Mouse (Mus musculus): ENCODE results near the gene Spink4. TPM values are rescaled to one million over a fixed set of nuclear protein-coding genes. Genes with fewer than 3 reads are reported as not detected.
A peak's percentile ranks its signal among the peaks of the same experiment; 100 is the strongest.

Spink4 gene
- polyA plus RNA-seq, 1 experiment, result 7,223 TPM

DNA sequence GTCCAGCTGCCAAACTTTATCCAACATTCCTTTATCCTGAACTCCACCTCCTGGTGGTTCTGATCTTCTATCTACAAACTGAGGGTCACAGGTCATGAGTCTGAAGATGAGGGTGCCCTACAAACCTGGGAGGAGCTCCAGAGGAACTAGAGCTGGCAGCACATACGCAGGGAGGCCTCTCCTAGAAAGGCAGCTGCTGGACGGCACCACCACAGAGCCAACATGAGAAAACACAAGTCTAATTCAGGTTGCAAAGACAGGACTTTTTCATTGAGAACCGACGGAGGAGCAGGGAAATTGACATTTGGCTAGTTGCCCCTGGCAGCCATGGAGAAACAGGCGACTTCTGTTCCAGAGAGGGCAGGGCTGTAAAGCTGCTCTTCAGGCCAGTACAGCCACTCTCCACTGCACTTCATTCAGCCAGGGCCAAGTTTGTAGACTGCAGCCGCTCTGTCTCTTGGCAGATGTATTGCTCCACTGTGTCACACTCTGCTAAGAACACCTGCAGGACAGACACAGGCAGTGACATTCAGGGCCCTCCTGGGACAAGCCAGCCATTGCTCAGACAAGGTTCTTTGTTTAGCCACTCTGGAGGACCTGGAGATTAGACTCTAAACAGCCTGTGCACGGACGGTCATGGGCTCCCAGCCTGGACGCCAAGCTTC, 16.5 kb downstream of the Spink4 start:
- Histone ChIP-seq H3K4me3 (ENCODE audit: low read depth, low read length) (no peak overlapping the region), H3K27me3 (ENCODE audit: control insufficient read depth, insufficient read depth, low read length) (no peaks in the 10 kb centered on the region), H3K4me1 (ENCODE audit: control insufficient read depth, insufficient read depth, insufficient read length, low read length) (peaks cover 5% of the 10 kb centered on the region; the same call in 1 of the 2 replicates), H3K27ac (ENCODE audit: insufficient read depth, low read depth, low read length) (no peak overlapping the region), H3K36me3 (ENCODE audit: control insufficient read depth, insufficient read depth, low read length) (peaks cover 56% of the 10 kb centered on the region)
- TF ChIP-seq POLR2A (IDR thresholded peaks at IDR 0.05; ENCODE audit: low read depth, low read length), result no peak
- TF ChIP-seq CTCF (IDR thresholded peaks at IDR 0.05; ENCODE audit: extremely low read depth, insufficient read length, insufficient replicate concordance, low read depth, low read length), result no peak
- 75% methylated on average over 9 of the region's 9 CpGs for WGBS

DNA sequence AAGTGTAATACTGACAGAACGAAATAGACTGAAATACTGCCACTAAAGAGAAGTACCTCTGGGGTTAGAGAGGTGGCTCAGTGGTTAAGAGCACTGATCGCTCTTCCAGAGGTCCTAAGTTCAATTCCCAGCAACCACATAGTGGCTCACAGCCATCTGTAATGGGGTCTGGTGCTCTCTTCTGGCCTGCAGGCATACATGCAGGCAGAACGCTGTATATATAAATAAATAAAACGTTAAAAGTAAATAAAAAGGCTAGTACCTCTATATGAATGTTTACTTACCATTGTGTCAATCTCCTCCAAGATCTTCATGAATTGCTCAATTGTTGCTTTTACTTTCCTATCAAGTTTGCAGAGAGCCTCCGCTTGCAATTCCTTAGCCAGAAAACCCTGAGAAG, 18.9 kb downstream of the Spink4 start:
- H3K27me3 ChIP-seq (ENCODE audit: control insufficient read depth, insufficient read depth, low read length), result no peaks in the 10 kb centered on the region
- H3K36me3 ChIP-seq (ENCODE audit: control insufficient read depth, insufficient read depth, low read length), result peaks cover 63% of the 10 kb centered on the region
- 88% methylated on average over 5 of the region's 5 CpGs for WGBS
- peaks cover 5% of the 10 kb centered on the region; the same call in 1 of the 2 replicates for H3K4me1 ChIP-seq (ENCODE audit: control insufficient read depth, insufficient read depth, insufficient read length, low read length)
- H3K27ac ChIP-seq (ENCODE audit: insufficient read depth, low read depth, low read length), result no peak overlapping the region
- TF ChIP-seq CTCF (IDR thresholded peaks at IDR 0.05; ENCODE audit: extremely low read depth, insufficient read length, insufficient replicate concordance, low read depth, low read length) (no peak), POLR2A (IDR thresholded peaks at IDR 0.05; ENCODE audit: low read depth, low read length) (no peak)
- no peak overlapping the region for H3K4me3 ChIP-seq (ENCODE audit: low read depth, low read length)

DNA sequence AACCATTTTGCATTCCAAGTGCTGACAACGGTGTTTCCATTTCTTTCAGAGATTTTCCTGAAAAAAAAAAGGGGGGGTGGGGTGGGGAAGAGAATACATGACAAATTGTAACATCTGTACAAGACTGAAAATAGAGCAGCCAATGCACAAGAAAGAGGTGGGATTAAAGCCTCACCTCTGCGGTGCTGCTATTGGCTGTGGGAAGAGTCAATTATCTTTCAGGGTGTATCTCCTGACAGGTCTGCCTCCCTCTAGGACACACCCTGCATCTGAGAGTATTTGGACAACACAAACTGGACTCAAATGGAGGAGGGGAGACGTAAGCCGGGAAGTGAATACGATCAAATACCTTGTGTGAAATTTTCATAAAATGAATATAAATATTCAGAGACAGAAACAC, 23.8 kb downstream of the Spink4 start:
- 97% methylated on average over 5 of the region's 5 CpGs for WGBS
- H3K4me3 ChIP-seq (ENCODE audit: low read depth, low read length), result no peak overlapping the region
- peaks cover 2% of the 10 kb centered on the region; the same call in 1 of the 2 replicates for H3K4me1 ChIP-seq (ENCODE audit: control insufficient read depth, insufficient read depth, insufficient read length, low read length)
- TF ChIP-seq CTCF (IDR thresholded peaks at IDR 0.05; ENCODE audit: extremely low read depth, insufficient read length, insufficient replicate concordance, low read depth, low read length) (no peak), POLR2A (IDR thresholded peaks at IDR 0.05; ENCODE audit: low read depth, low read length) (no peak)
- H3K27me3 ChIP-seq (ENCODE audit: control insufficient read depth, insufficient read depth, low read length), result no peaks in the 10 kb centered on the region
- H3K27ac ChIP-seq (ENCODE audit: insufficient read depth, low read depth, low read length), result no peak overlapping the region
- peaks cover 41% of the 10 kb centered on the region for H3K36me3 ChIP-seq (ENCODE audit: control insufficient read depth, insufficient read depth, low read length)

DNA sequence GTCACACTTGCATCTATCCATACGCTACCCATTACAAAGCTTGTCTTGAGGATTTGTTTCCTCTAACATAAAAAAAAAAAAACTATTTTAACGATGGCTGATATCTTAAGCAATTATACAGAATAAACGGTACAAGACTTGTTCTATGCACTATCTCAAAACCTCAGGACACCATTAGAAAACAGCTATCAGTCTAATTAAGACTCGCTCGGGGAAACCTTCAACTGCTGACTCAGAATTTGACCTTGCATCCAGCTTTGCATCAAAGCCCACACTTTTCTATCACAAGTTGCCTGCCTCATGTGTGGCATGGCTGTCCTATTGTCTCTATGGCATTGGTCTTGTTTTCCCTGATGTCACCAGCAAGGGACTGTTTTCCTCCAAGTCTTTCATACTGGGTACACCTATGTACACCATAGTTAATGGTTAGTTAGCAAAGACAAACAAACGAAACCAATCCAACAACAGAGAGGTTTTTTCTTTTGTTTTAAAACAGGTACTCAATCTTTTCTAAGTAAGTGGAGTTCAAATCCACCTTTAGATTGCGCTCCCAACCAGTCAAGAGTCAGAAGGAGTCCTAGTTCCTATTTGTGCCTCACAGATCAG, 26.8 kb downstream of the Spink4 start:
- 40% methylated on average over 7 of the region's 7 CpGs for WGBS
- Histone ChIP-seq H3K36me3 (ENCODE audit: control insufficient read depth, insufficient read depth, low read length) (peaks cover 27% of the 10 kb centered on the region), H3K27ac (ENCODE audit: insufficient read depth, low read depth, low read length) (no peak overlapping the region), H3K4me1 (ENCODE audit: control insufficient read depth, insufficient read depth, insufficient read length, low read length) (peaks cover 2% of the 10 kb centered on the region; the same call in 1 of the 2 replicates), H3K4me3 (ENCODE audit: low read depth, low read length) (no peak overlapping the region), H3K27me3 (ENCODE audit: control insufficient read depth, insufficient read depth, low read length) (no peaks in the 10 kb centered on the region)
- TF ChIP-seq CTCF (IDR thresholded peaks at IDR 0.05; ENCODE audit: extremely low read depth, insufficient read length, insufficient replicate concordance, low read depth, low read length), result no peak
- TF ChIP-seq POLR2A (IDR thresholded peaks at IDR 0.05; ENCODE audit: low read depth, low read length), result no peak

DNA sequence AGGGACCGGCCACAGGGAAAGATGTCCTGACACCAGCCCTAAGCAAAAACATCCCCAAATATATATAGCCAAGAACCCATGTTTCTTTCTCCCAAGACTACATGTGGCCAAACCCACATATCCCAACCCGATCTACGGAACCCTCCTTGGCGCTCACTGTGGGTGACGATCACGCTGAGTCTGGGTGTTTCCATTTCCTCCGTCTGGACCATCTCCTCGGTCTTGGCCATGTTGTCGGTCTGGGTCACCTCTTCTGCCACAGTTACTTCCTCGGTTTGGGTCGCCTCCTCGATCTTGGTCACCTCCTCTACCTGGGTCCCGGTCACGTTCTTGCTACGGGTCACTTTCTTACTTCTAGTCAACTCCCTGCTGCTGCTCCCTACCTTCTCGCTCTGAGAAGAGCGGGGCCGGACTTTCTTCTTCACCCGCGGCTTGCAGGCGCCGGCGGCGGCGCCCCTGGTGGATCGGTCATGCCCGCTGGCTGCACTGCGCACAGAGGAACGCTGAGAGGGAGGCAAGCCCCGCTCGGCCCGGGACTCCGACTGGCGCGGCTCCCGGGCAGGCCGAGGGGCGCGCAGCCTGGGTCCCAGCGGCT, 27.8 kb downstream of the Spink4 start:
- Histone ChIP-seq H3K27me3 (ENCODE audit: control insufficient read depth, insufficient read depth, low read length) (no peaks in the 10 kb centered on the region), H3K4me1 (ENCODE audit: control insufficient read depth, insufficient read depth, insufficient read length, low read length) (peaks cover 2% of the 10 kb centered on the region; the same call in 1 of the 2 replicates), H3K4me3 (ENCODE audit: low read depth, low read length) (peak overlapping the region; percentile 97), H3K36me3 (ENCODE audit: control insufficient read depth, insufficient read depth, low read length) (peaks cover 23% of the 10 kb centered on the region), H3K27ac (ENCODE audit: insufficient read depth, low read depth, low read length) (peak overlapping the region; percentile 65)
- under 1% methylated on average over 40 of the region's 40 CpGs for WGBS
- TF ChIP-seq CTCF (IDR thresholded peaks at IDR 0.05; ENCODE audit: extremely low read depth, insufficient read length, insufficient replicate concordance, low read depth, low read length) (peak; percentile 28; the same call in 1 of the 2 replicates), POLR2A (IDR thresholded peaks at IDR 0.05; ENCODE audit: low read depth, low read length) (no peak)

DNA sequence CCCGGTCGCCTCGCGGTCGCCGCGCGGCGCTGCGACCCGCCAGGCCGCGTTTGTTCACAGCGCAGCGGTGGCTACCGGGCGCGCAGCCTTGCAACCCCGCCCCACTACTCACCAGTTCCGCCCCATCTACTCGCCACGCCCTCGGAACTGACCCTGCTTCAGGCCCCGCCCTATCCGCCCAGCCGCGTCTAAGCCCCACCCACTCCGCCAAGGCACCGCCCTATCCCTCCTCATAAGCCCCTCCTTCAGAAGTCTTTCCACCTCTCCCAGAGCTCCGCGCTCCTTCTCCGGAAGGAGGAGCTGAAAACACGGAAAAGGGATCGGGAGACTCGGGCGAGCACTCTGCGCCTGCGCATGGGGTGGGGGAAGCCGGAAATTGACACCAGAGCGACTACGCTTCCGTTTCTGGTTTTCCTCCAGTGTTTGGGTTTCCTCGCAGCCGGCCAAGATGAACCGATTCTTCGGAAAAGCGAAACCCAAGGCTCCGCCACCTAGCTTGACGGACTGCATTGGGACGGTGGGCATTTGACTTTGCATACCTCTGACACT, 28.4 kb downstream of the Spink4 start, which contains the start of the genes Bag1 and Chmp5:
Gene Bag1 (minus strand): TSS at position 135 of the 549 bp plus-strand sequence.
Gene Chmp5 (plus strand): TSS at position 248 of the 549 bp plus-strand sequence.
- TF ChIP-seq POLR2A (IDR thresholded peaks at IDR 0.05; ENCODE audit: low read depth, low read length), result peak; percentile 65
- TF ChIP-seq CTCF (IDR thresholded peaks at IDR 0.05; ENCODE audit: extremely low read depth, insufficient read length, insufficient replicate concordance, low read depth, low read length), result peak; percentile 1; the same call in 1 of the 2 replicates
- no peaks in the 10 kb centered on the region for H3K27me3 ChIP-seq (ENCODE audit: control insufficient read depth, insufficient read depth, low read length)
- H3K27ac ChIP-seq (ENCODE audit: insufficient read depth, low read depth, low read length), result peak within 1 kb of the TSS; percentile 80
- peak within 1 kb of the TSS; percentile 97 for H3K4me3 ChIP-seq (ENCODE audit: low read depth, low read length)
- H3K36me3 ChIP-seq (ENCODE audit: control insufficient read depth, insufficient read depth, low read length), result peaks cover 21% of the 10 kb centered on the region
- under 1% methylated on average over 50 of the region's 50 CpGs for WGBS
- peaks cover 2% of the 10 kb centered on the region; the same call in 1 of the 2 replicates for H3K4me1 ChIP-seq (ENCODE audit: control insufficient read depth, insufficient read depth, insufficient read length, low read length)
